Mouse (Mus musculus) spleen, adult 12 weeks (tissue): ENCODE measurements around the gene Taar6.

Experiments
- DNase-seq: peaks from one replicate; pipeline ENCODE4 v3.0.0; 2022; ENCODE audit warnings: low spot score

The Taar6 gene

GRCm38 (mm10) chr10:23985546-23985945 is at the start of gene Taar6:
Taar6 (minus strand) TSS chr10:23985646.
- no peak for DNase-seq

DNA sequence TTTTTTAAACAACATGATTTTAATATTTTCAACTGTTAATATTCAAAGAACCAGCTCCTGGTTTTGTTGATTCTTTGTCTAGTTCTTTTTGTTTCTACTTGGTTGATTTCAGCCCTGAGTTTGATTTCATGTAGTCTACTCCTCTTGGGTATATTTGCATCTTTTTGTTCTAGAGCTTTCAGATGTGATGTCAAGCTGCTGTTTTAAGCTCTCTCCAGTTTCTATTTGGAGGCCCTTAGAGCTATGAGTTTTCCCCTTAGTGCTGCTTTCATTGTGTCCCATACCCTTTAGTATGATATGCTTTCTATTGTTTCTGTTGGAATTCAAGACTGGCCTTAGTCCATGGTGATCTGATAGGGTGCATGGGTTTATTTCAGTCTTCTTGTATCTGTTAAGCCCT is 45.9 kb upstream of the Taar6 start:
- no peak for DNase-seq

DNA sequence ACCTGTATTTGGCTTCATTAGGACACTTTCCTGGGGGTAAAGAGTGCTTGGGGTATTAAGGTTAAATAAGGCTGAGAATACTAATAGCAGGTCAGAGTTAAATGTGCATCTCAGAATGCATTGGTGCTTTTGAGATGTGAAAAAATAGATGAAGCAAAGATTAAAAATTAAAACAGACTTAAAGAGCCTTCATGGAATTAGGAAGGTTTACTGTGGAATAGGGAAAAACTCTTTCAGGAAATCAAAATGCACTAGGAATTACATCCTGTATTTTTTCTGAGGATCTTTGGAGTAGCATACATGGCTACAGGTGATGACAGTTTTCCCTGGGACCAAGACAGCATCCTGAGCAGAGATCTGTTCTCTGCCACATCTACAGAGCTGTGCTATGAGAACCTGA is 41.5 kb upstream of the Taar6 start, which contains the start of gene Taar7d:
TSS of gene Taar7d (plus strand) at position 301 of the 400 bp plus-strand sequence.
- DNase-seq = no peak

GRCm38 (mm10) chr10:24008143-24008542 is 22.7 kb upstream of the Taar6 start:
- DNase-seq = no peak

DNA sequence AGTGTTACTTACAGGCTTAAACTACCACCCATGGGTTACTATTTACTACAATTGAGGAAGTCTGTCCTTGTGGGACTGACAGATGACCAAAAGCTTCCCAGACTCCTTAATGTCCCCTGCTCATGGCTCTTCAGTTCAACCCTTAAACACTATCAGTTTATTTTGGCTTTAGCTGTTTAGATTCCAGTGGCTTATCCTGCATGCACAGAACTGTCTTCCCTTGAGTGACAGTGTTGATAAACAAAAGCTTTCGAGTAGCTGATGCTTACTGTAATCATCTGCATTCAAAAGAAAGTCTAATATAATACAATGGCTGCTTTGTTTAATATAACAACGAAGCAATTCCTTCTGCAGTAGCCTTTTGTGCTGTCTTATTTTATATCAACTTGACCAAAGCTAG is 21.6 kb upstream of the Taar6 start:
- DNase-seq = no peak

GRCm38 (mm10) chr10:24006442-24006841 is 21.0 kb upstream of the Taar6 start:
- no peak for DNase-seq

DNA sequence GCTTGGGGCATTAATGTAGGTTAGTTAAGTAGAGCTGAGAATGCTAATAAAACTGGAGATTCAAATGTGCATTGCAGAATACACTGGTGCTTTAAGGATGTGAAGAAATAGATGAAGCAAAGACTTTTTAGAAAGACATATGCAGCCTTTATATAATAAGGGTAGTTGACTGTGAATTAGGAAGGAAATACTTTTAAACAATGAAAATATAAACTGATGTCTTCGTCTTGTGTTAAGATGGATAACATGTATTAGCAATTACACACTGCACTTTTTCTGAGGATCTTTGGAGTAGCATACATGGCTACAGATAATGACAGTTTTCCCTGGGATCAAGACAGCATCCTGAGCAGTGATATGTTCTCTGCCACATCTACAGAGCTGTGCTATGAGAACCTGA is 14.2 kb upstream of the Taar6 start, which contains the start of gene Taar7b:
TSS of gene Taar7b (plus strand) at position 301 of the 400 bp plus-strand sequence.
- no peak for DNase-seq

DNA sequence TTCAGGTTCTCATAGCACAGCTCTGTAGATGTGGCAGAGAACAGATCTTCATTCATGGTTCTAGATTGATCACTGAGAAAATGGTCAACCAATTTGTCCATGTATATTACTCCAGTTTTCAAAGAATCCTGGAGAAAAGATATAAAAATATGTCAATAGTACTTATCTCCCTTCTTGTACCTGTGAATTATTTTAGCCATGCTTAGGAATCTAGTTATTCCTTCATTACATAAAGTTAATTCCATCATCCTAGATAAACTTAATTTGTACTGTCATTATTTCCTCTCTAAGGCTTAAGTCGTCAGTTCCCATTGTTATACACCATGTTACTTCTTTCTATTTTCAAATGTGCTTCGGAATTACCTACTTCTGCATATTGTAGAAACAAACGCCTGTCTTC is 7.9 kb upstream of the Taar6 start, which contains the start of gene Taar7a:
TSS of gene Taar7a (minus strand) at position 101 of the 400 bp plus-strand sequence.
- DNase-seq = no peak

DNA sequence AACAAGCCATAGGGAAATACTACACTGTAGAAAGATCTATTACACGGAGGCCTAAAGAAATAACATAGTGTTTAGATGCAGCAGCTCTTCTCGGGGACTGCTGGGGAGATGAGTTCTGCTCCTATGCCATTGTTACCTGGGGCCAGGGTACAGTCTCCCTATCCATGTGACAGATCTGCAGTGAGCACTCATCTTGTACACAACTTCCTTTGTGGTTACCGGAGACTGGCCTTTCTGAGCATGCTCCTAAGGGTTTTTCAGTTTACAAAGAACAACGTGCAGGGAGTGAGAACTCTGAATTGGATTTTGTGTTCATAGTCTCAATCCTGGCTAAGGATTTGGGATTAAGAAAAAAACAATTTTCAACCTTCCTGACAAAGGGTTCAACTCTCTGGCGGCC is 973 bp upstream of the Taar6 start:
- no peak for DNase-seq

DNA sequence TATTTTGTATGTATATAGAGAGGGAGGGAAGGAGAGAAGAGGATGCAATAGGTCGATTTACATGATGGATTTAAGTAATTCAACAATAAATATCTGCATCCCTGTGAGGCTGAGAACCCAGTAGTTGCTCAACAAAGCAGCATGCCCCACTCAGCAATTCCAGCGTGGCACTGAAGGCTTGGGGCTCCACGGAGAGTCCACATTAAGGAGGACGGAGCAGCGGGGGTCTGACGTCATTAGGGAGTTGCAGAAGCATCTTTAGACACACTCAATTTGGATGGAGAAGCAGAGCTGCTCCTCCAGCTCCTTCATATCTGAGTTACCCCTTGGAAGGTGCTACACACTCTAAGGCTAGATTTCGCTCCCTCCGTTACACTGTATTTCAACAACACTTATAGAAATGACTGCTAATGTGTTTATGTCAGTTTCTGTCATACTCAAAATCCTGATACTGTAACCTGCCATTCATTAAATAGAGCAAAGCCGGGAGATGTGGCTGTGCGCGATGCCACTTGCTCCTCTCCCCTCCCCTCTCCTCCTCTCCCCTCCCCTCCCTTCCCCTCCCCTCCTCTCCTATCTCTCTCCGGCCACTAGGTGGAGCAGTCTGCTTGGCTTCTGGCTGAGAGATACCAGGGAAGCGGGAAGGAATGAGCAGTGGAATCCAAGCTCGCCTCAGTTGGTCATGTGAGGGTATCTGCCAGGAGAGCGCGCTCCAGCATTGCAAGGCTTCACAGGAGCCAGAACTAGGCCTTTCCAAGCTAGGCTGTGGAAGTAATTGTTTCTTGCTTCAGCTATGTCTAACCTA is 6.3 kb downstream of the Taar6 start:
- DNase-seq = no peak

- DNase-seq = no peak
Measured at GRCm38 (mm10) chr10:23977958-23978357, 7.5 kb downstream of the Taar6 start.

DNA sequence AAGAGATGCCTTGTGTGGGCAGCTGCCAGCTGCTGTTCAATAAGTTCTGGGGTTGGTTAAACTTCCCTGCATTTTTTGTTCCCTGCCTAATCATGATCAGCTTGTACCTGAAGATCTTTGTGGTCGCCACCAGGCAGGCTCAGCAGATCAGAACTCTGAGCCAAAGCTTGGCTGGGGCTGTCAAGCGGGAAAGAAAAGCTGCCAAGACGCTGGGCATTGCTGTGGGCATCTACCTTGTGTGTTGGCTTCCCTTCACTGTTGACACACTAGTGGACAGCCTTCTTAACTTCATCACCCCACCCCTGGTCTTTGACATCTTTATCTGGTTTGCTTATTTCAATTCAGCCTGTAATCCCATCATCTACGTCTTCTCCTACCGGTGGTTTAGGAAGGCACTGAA is 14.2 kb downstream of the Taar6 start:
- DNase-seq = no peak

GRCm38 (mm10) chr10:23970656-23971165 is 14.7 kb downstream of the Taar6 start, which contains the start of gene Taar5:
Taar5 (plus strand) TSS chr10:23970706.
- DNase-seq = no peak

GRCm38 (mm10) chr10:23964921-23965610 is 20.4 kb downstream of the Taar6 start:
- DNase-seq = no peak

- DNase-seq = no peak
Measured at GRCm38 (mm10) chr10:23963444-23963843, 22.0 kb downstream of the Taar6 start.

DNA sequence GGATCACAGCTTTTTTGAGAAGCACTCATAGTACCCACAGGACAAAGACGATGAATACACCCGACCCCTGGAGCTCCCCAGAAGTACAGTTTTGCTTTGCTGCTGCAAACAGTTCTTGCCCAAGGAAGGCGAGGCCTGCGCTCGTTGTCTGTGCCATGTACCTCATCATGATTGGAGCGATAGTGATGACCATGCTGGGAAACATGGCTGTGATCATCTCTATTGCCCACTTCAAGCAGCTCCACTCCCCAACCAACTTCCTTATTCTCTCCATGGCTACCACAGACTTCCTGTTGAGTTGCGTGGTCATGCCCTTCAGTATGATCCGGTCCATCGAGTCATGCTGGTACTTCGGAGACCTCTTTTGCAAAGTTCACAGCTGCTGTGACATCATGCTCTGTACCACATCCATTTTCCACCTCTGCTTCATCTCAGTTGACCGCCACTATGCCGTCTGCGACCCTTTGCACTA is 25.0 kb downstream of the Taar6 start, which contains the start of gene Taar4:
TSS of gene Taar4 (plus strand) at position 51 of the 472 bp plus-strand sequence.
- no peak for DNase-seq

- DNase-seq = no peak
Measured at GRCm38 (mm10) chr10:23959071-23959470, 26.4 kb downstream of the Taar6 start.

GRCm38 (mm10) chr10:23951714-23952113 is 33.7 kb downstream of the Taar6 start:
- no peak for DNase-seq

GRCm38 (mm10) chr10:23949508-23950005 is 35.9 kb downstream of the Taar6 start, which contains the start of gene Taar3:
Taar3 (plus strand) TSS chr10:23949558.
- no peak for DNase-seq

DNA sequence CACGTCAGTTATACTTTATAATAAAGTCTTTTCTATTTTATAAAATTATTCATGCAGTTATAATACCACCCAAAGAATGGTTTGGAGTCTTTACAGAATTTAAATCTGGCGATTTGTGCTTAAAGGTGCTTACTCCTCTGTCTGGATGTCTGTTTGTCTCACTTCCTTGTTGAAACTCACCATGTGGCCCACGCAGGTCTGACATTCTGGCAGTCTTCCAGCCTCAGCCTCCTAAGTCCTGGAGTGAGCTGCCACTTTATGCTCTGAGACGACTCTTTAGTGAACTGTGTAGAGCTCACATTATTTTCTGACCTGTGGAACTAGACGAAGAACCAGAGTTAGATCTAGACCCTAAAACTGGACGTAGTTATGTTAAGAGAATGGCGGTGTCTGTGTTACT is 37.4 kb downstream of the Taar6 start:
- DNase-seq = no peak

- no peak for DNase-seq
Measured at GRCm38 (mm10) chr10:23942465-23942864, 43.0 kb downstream of the Taar6 start.

DNA sequence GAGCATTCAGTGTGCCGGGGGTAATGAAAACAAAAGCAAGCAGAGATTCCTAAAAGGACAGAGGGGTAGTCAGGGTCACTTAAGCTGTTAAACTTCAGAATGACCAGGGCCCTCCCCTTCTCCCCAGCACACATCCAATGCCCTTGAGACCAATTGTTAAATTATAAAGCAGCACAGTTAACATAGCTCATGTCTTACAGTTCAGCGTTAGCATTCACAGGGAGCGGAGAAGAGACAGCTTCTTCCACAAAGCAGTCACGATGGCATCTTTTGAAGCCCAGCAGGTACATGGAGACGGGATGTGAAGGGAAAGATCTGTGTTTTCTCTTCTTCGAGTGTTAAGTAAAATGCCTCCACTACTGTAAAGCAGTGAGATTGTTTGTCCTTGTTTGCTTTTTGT is 47.1 kb downstream of the Taar6 start, which contains the start of gene Taar2:
TSS of gene Taar2 (plus strand) at position 261 of the 400 bp plus-strand sequence.
- DNase-seq = no peak
